Mouse (Mus musculus): ENCODE data around the gene Il34. TPM values are rescaled to one million over a fixed set of nuclear protein-coding genes. Genes with fewer than 3 reads are reported as not detected.

Gene Il34
- total RNA-seq, 2 experiments from 2014 or later: 0.91 to 1.3 TPM

- ATAC-seq (replicated peaks; ENCODE audit: low FRiP score, poor library complexity, severe bottlenecking): no peak
These were observed 87.3 kb downstream of the Il34 start for GRCm38 (mm10) chr8:110718209-110718968.

GRCm38 (mm10) chr8:110717131-110717530 lies 88.6 kb downstream of the Il34 start:
- ATAC-seq (replicated peaks; ENCODE audit: low FRiP score, poor library complexity, severe bottlenecking): no peak

DNA sequence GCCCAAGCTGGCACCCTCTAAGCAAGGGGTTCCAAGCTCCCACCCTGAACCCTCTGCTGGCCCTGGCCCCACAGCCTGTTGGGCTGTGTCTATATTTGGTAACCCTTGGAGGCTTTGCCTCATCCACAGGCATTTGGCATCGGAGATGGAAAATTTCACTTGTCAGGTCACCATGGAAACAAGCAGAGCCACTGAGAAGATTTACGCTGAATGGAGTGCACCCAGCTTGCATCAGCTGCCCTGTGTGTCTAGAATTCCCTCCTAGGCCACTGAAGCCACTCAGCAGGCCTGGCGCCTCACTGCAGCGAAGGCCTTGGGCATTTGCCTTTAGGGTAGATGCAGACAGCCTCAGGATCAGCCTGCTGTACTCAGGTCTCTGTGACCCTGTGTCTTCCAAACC lies 89.6 kb downstream of the Il34 start:
- ATAC-seq (replicated peaks; ENCODE audit: low FRiP score, poor library complexity, severe bottlenecking): no peak

- no peak for ATAC-seq (replicated peaks; ENCODE audit: low FRiP score, poor library complexity, severe bottlenecking)
These were observed 90.8 kb downstream of the Il34 start for GRCm38 (mm10) chr8:110714827-110715519.

DNA sequence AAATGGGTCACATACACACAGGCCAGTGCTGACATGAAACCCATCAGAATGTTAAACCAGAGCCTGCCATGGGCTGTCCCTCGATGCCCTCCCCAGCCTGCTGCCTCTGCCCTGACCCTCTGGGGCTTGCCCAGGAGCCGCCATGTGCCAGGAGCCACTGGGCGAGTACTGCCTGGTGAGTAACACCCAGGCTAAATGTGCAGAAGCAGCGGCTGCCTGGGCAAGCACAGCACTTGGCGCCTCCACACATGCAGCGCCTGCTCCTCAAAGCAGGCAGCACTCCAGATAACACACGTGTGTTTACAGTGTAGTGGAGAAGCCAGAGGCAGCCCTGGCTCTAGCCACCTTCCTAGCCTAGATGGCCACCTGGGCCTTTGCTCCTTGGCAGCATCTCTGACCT lies 92.7 kb downstream of the Il34 start:
- no peak for ATAC-seq (replicated peaks; ENCODE audit: low FRiP score, poor library complexity, severe bottlenecking)

DNA sequence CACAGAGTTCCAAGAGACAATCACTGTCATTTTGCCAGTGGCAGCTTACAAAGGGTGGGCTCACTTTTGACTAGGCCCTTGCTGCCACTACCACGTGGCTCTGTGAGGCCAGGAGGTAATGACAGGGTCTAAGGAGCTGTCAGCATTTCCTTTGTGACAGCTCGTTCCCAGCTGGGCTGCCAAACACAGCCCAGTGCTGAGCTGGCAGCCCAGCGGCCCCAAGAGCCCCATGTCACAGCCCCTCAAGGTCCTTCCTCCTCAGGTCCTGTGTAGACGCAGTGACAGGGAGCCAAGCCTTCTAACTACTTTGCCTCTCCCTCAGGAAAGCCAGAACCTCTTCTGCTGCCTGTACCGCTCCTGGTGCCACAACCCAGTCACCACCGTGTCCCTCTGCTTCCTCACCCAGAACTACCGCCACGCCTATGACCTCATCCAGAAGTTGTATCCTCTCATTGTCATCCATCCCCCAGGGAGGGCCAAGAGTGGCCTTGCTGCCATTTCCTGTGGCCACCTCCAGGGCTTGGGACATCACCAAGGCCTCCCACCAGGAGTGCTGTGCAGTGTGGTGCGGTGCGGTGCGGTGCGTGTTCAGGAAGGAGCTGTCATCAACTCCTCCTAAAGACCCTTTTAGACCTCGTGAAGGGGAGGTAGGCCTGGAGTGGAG lies 94.3 kb downstream of the Il34 start:
- no peak for ATAC-seq (replicated peaks; ENCODE audit: low FRiP score, poor library complexity, severe bottlenecking)

GRCm38 (mm10) chr8:110710593-110710992 lies 95.1 kb downstream of the Il34 start:
- no peak for ATAC-seq (replicated peaks; ENCODE audit: low FRiP score, poor library complexity, severe bottlenecking)

DNA sequence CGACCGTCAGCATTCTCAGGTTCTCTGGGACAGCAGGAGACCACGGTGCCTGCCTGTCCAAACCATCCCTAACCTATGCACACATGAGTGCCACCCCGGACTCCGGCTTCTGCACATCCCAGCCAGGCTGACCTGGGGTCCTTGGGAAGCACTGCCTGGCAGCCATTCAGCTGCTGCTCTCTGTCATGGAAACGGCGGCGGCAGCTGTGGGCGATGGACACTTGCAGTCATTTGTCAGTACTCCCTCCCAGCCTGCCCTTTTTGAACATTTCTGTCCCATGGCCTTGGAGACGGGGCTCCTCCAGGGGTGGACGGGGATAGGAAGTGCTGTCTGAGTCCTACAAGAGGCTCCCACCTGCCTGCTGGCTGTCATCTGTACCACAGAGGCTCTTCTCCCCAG lies 97.3 kb downstream of the Il34 start:
- ATAC-seq (replicated peaks; ENCODE audit: low FRiP score, poor library complexity, severe bottlenecking): no peak

DNA sequence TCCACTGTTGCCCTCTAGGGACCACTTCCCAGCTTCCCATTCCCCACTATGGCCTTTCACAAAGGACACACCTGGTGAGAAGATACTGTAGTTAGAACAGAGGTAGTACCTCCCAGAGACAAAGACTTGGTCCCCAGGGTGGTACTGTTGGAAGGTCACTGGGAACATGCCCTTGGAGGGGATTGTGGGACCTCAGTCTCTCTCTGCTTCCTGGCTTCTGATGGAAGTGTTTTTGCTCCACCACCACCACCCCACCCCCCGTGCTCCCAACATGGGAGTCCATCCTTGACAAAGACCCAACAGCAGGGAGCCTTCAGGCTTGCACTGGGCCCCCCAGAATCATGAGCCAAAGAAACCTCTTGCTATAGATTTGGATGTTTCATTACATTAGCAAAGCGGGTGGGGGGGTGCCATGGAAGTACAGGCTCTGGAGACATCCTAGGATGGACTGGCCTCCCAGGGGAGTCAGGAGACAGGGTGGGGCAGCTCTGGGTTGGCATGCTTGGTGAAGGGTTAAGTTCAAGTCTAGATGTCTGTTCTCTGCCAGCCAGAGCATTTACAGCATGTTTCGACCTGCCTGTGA lies 99.3 kb downstream of the Il34 start:
- ATAC-seq (replicated peaks; ENCODE audit: low FRiP score, poor library complexity, severe bottlenecking): no peak

DNA sequence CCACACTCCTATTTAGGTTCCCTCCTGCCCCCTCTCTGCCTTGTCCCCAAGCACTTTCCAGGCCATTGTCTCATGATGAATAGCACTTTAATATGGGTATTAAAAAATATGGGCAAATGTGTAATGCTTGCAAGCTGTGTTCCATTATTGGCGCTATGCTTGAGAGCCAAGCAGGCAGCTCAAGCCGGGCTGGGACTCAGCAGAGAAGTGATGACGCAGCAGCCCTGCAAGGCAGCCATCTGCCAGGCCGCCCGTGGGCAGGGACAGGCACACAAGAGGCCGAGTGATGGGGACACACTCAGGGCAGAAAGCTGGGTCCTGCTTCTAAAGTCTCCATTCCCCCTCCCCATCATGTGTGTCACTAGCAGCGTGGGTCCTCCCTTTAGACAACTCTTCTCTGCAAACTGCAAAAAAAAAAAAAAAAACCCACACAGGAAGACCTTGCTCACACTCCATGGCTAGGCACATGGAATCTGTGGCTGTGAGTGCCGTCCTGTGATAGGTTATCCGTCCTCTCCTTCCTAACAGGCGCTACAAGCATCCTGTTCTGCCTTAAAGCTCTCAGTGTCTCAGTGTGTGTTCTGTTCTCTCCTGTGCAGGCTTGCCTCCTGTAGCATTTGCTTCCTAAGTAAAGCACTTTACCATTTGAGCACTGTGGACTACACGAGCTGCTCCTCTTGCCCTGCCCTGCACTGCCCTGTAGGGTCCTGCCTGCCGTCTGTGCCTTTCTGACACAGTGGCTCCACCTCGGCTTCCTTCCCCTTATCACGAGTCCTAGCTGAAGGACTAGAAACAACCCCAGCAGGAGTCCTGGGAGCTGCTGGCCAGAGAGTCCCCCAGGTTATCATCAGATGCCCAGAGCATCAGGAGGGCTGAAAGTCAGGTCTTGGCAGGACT lies 100.1 kb downstream of the Il34 start:
- ATAC-seq (replicated peaks; ENCODE audit: low FRiP score, poor library complexity, severe bottlenecking): no peak

GRCm38 (mm10) chr8:110704103-110704502 lies 101.6 kb downstream of the Il34 start:
- ATAC-seq (replicated peaks; ENCODE audit: low FRiP score, poor library complexity, severe bottlenecking): no peak

GRCm38 (mm10) chr8:110703460-110704061 lies 102.2 kb downstream of the Il34 start:
- ATAC-seq (replicated peaks; ENCODE audit: low FRiP score, poor library complexity, severe bottlenecking): no peak

- ATAC-seq (replicated peaks; ENCODE audit: low FRiP score, poor library complexity, severe bottlenecking): no peak
These were observed 102.9 kb downstream of the Il34 start for GRCm38 (mm10) chr8:110702636-110703459.

GRCm38 (mm10) chr8:110700561-110700960 lies 105.2 kb downstream of the Il34 start:
- ATAC-seq (replicated peaks; ENCODE audit: low FRiP score, poor library complexity, severe bottlenecking): no peak

DNA sequence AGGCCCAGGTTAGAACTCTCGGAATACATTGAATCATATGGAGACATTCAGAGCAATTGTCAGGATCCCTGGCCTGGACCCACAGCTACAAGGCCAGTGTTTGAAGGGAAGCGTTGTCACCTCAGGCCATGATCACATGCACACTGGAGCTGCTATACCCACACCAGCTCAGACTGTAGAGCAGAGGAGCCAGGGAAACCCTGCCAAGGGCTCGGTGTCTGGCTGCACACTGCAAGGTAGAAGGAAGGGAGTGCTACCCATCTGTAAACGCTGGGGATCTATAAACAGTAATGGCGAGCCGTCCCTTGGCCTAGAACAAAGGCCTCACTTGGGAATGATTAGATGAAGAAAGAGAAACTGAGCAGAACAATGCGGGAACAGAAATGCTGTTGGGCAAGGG lies 106.2 kb downstream of the Il34 start:
- ATAC-seq (replicated peaks; ENCODE audit: low FRiP score, poor library complexity, severe bottlenecking): no peak

GRCm38 (mm10) chr8:110698098-110698497 lies 107.6 kb downstream of the Il34 start:
- ATAC-seq (replicated peaks; ENCODE audit: low FRiP score, poor library complexity, severe bottlenecking): no peak

DNA sequence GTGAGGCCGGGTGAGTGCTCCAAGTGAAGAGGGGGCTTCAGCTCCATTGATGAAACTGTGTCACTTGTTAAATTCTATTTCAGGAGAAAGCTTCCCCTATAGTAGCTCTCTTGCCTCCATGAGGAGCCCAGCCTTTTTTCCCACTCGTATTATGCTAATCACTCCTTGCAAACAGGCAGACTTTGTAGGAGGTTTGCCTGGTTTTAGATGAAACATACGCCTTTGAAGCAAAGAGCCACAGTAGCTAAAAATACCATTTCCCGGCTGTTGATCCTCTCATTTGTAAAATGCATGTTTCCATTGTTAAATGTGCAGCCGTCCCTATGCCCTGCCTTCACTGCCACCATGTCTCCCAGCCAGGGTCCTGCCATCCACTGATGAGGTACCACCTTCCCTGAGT lies 108.2 kb downstream of the Il34 start:
- no peak for ATAC-seq (replicated peaks; ENCODE audit: low FRiP score, poor library complexity, severe bottlenecking)

- no peak for ATAC-seq (replicated peaks; ENCODE audit: low FRiP score, poor library complexity, severe bottlenecking)
These were observed 109.7 kb downstream of the Il34 start for GRCm38 (mm10) chr8:110696051-110696450.
